Mouse (Mus musculus) ovary, adult 2 months (tissue): ENCODE data around the gene Glra1. TPM values are rescaled to one million over a fixed set of nuclear protein-coding genes. Genes with fewer than 3 reads are reported as not detected.

Source experiments
- polyA plus RNA-seq: library from polyadenylated mRNA; depleted of rRNA; stranded (reverse); fragments of >200 nt; gene quantifications from 2 replicates; pipeline ENCODE4 v1.2.3, GENCODE M21; 2012; rRNA removed

Glra1 gene
- polyA plus RNA-seq, result not detected in 2 replicates

DNA sequence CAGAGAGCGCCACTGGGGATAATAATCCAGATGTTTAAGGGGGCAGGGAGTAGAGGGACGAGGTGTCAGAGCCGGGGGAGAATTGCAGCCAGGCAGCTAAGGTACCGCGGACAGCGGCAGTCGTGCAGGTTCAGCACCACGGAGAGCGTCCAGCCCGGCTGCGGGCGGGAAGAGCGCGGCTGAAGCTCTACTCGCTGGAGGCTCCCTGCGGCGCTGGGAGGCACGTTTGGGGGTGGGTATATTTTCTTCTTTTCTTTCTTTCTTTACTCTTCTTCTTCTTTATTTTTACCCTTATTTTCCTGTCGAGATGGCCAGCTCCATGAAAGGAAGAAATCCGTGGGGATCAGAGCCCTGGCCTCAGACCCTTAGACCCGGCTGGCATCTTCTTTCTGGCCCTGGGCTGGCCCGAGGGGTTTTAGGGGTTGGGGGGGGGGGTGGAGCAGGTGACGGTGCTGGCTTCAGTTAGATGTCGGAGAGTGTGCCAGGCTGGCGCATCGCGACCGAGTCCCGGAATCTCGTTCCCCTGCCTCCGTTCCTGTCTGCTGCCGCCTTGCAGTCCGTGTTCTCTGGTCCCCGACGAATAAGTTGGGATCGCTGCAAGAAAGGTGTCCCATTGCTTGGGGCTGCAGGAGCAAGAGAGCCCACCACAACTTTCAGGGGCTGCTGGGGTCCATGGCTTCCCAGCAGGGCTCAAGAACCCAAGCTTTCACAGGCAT lies at the start of gene Glra1:
Gene Glra1, minus strand, starts transcription at position 391 of the 716 bp plus-strand sequence.

DNA sequence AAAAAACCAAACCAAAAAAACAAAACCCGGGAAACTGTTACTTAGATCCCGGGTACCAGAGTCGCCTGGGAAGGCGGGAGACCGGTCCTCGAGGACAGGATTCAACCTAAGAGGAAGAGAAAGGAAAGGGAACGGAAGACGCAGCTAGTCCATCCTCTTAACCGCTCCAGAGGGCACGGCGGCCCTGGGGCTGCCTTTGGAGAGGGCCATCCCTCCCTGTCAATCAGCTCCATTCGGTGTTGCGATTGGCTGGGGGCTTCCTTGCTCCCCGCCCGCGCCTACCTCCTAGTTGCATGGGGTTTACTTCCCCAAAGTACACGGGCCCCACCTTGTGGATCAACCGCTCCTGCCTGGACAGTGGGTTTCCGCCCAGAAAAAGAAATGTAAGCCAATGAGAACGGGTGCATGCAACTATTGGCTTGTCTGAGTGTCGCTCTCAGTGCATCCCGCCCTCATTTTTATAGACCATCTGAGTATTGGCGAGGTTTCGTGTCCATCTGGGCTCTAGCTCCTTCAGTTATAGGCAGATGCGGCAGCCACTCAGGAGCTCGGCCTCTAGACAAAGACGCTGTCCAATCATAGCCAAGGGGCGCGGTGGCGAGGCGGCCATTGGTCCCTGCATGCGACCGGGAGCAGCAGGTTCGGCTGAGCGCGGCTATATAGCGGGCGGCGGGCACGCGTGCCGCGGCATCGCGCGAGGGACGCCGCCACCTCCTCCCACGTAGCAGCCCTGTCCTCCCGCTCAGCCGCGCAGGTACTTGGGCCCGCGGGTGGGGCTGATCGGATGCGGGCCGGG lies 138.8 kb downstream of the Glra1 start, which contains the start of gene G3bp1:
Gene G3bp1, plus strand, starts transcription at position 638 of the 796 bp plus-strand sequence.

Other genes with a start within 250 kb of the Glra1 start
- 2,690 and 3,888 TPM in 2 replicates for gene Sparc, start 185.0 kb downstream of the Glra1 start, polyA plus RNA-seq
- 481 and 593 TPM in 2 replicates for gene Atox1, start 147.0 kb downstream of the Glra1 start, polyA plus RNA-seq
- 35.6 and 36.0 TPM in 2 replicates for gene G3bp1, start 138.5 kb downstream of the Glra1 start, polyA plus RNA-seq